Mouse (Mus musculus) heart, embryonic 16.5 days (tissue): ENCODE data around the gene Macrod2. TPM values are rescaled to one million over a fixed set of nuclear protein-coding genes. Genes with fewer than 3 reads are reported as not detected.

Experiments used
- ATAC-seq: fragments of 200-750 bp; cut with Nextera tagmentation; replicated peaks from 2 replicates; pipeline ENCODE4 v1.8.0; 2017; ENCODE audit warnings: moderate number of reproducible peaks; ENCODE audit not compliant: insufficient read depth, low FRiP score; ENCODE audit errors: extremely low read depth
- H3K27ac ChIP-seq: fragments of 300-500 bp; sonication (generic); 2 replicates; pipeline ENCODE4 v1.5.1; 2014; ENCODE audit warnings: mild to moderate bottlenecking, low read length, control low read depth, moderate library complexity
- H3K27me3 ChIP-seq: fragments of 300-500 bp; sonication (generic); 2 replicates; pipeline ENCODE4 v1.6.1; 2014; ENCODE audit warnings: low read length, mixed read lengths; ENCODE audit not compliant: control insufficient read depth, insufficient read depth
- H3K36me3 ChIP-seq: fragments of 300-500 bp; sonication (generic); 2 replicates; pipeline ENCODE4 v1.6.1; 2014; ENCODE audit not compliant: control insufficient read depth, insufficient read depth
- H3K4me1 ChIP-seq: fragments of 300-500 bp; sonication (generic); 2 replicates; pipeline ENCODE4 v1.6.1; 2014; ENCODE audit warnings: low read length, mixed read lengths; ENCODE audit not compliant: control insufficient read depth, insufficient read depth
- H3K4me2 ChIP-seq: fragments of 300-500 bp; sonication (generic); 2 replicates; pipeline ENCODE4 v1.6.1; 2014; ENCODE audit warnings: low read depth, mild to moderate bottlenecking, control low read depth, low read length
- H3K4me3 ChIP-seq: fragments of 300-500 bp; sonication (generic); 2 replicates; pipeline ENCODE4 v1.5.1; 2014; ENCODE audit warnings: mild to moderate bottlenecking, control low read depth, low read length
- H3K9ac ChIP-seq: fragments of 300-500 bp; sonication (generic); 2 replicates; pipeline ENCODE4 v1.6.1; 2014; ENCODE audit warnings: low read length, control low read depth
- H3K9me3 ChIP-seq: fragments of 300-500 bp; sonication (generic); replicated peaks from 2 replicates; pipeline ENCODE4 v1.6.1; 2016; ENCODE audit warnings: low read length; ENCODE audit not compliant: control insufficient read depth
- WGBS: fragments of 180-500 bp; shearing (Covaris S2); extraction: QIAGEN DNeasy Blood & Tissue Kit; methylation state at CpG from one replicate; pipeline ENCODE4 v1.1.7; 2014; 5-methylcytosine and 5-hydroxymethylcytosine counted together
- polyA plus RNA-seq: library from polyadenylated mRNA; unstranded; fragments of >200 nt; fragmentation: Nextera tagmentation; extraction: Ambion mirVana; gene quantifications from 2 replicates; pipeline ENCODE4 v1.2.1, GENCODE M21; 2015

Gene Macrod2
- polyA plus RNA-seq, 1 experiment from 2014 or later = 23.2 TPM

GRCm38 (mm10) chr2:142253913-142254312, 1858.8 kb downstream of the Macrod2 start:
- 0 out of 2 replicates have a peak overlapping the region, but pooled peaks have one; percentile 27 for H3K4me2 ChIP-seq

GRCm38 (mm10) chr2:142254566-142254965, 1859.5 kb downstream of the Macrod2 start:
- Histone ChIP-seq H3K27me3 (0 out of 2 replicates have a peak, but pooled peaks cover 5% of the 10 kb centered on the region), H3K9me3 (no peaks in the 10 kb centered on the region), H3K9ac (no peak overlapping the region), H3K4me3 (no peak overlapping the region), H3K27ac (no peak overlapping the region), H3K4me1 (no peaks in the 10 kb centered on the region), H3K36me3 (no peaks in the 10 kb centered on the region), H3K4me2 (no peak overlapping the region)
- ATAC-seq = no peak
- WGBS = 82% methylated on average over 6 of the region's 6 CpGs

More at GRCm38 (mm10) chr2:142253913-142254312, 1858.8 kb downstream of the Macrod2 start:
- peak; percentile 55; the same call in 1 of the 2 replicates for ATAC-seq
- Histone ChIP-seq H3K27me3 (0 out of 2 replicates have a peak, but pooled peaks cover 5% of the 10 kb centered on the region), H3K4me3 (no peak overlapping the region), H3K36me3 (no peaks in the 10 kb centered on the region), H3K9ac (no peak overlapping the region), H3K9me3 (no peaks in the 10 kb centered on the region), H3K4me1 (no peaks in the 10 kb centered on the region), H3K27ac (no peak overlapping the region)
- WGBS = 15% methylated on average over 11 of the region's 11 CpGs

- no peaks in the 10 kb centered on the region for H3K36me3 ChIP-seq
- H3K4me3 ChIP-seq = no peak overlapping the region
- H3K27me3 ChIP-seq = 0 out of 2 replicates have a peak, but pooled peaks cover 5% of the 10 kb centered on the region
- H3K9ac ChIP-seq = no peak overlapping the region
- H3K4me1 ChIP-seq = no peaks in the 10 kb centered on the region
- no peak for ATAC-seq
- H3K4me2 ChIP-seq = no peak overlapping the region
- no peak overlapping the region for H3K27ac ChIP-seq
- H3K9me3 ChIP-seq = no peaks in the 10 kb centered on the region
- 97% methylated on average over 1 of the region's 1 CpGs for WGBS
These were observed 1862.4 kb downstream of the Macrod2 start for GRCm38 (mm10) chr2:142257501-142257900.

DNA sequence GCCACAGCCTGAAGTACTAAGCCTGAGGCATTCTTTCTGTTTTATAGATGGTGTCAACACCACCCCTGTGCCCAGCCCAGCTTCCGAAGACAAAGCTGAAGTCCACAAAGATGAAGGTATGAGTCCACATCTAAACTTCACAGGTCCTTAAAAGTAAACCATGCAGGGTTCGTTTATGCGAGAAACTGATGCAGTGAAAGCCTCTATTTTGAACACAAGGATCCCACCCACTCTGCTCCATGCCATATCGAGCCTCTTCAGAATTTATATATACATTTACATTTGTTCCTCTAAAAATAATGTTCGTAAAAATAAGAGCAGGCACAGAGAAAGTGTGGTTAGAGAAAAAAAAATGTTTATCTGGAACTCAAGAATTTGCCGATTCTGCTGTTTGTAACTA, 1865.9 kb downstream of the Macrod2 start:
- H3K27ac ChIP-seq = no peak overlapping the region
- H3K27me3 ChIP-seq = no peaks in the 10 kb centered on the region
- no peak overlapping the region for H3K9ac ChIP-seq
- no peak for ATAC-seq
- no peaks in the 10 kb centered on the region for H3K4me1 ChIP-seq
- no peaks in the 10 kb centered on the region for H3K36me3 ChIP-seq
- no peak overlapping the region for H3K4me2 ChIP-seq
- no peak overlapping the region for H3K4me3 ChIP-seq
- no peaks in the 10 kb centered on the region for H3K9me3 ChIP-seq
- WGBS = 81% methylated on average over 6 of the region's 6 CpGs

DNA sequence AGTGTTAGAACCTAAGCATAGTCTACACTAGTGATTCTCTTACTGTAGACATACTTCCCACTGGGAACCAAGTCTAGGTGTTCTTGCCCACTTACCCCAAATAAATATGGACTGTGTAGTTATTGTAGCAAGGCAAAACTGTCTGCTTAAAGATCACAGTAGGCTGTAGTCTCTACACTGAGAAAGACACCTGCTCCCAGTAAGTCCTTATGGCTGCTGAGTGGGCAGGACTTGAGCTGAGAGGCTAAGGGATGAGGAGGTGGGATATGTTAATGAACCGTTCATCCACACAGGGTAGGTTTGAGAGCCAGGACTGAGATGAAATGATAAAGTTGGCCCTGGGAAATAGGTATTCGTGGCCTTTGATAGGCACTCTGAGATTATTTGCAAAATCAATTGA, 1869.6 kb downstream of the Macrod2 start:
- Histone ChIP-seq H3K4me3 (no peak overlapping the region), H3K36me3 (no peaks in the 10 kb centered on the region), H3K9ac (no peak overlapping the region), H3K9me3 (no peaks in the 10 kb centered on the region), H3K27me3 (no peaks in the 10 kb centered on the region), H3K4me2 (no peak overlapping the region), H3K4me1 (no peaks in the 10 kb centered on the region), H3K27ac (no peak overlapping the region)
- ATAC-seq = no peak
- 74% methylated on average over 2 of the region's 2 CpGs for WGBS

DNA sequence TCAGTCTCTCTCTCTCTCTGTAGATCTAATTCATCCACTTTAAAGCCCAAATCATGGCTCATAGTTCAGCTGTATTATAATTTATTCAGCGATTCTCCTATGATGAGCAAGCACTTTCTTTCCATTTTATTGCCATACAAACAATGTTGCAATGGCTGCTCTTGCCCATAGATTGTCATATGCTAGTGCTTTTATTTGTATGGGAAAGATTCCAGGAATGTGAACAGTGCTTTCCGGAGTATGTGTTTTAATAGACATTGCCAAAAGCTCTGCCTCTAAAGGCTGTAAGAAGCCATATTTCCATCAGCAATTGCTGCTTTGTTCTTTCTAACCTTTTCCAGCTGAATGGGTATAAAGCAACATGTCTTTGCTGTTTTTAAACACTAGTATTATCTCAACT, 1872.7 kb downstream of the Macrod2 start:
- no peaks in the 10 kb centered on the region for H3K36me3 ChIP-seq
- no peaks in the 10 kb centered on the region for H3K27me3 ChIP-seq
- no peaks in the 10 kb centered on the region for H3K9me3 ChIP-seq
- H3K4me2 ChIP-seq = no peak overlapping the region
- no peak overlapping the region for H3K9ac ChIP-seq
- H3K4me3 ChIP-seq = no peak overlapping the region
- H3K4me1 ChIP-seq = no peaks in the 10 kb centered on the region
- H3K27ac ChIP-seq = no peak overlapping the region
- ATAC-seq = no peak
- 61% methylated on average over 2 of the region's 2 CpGs for WGBS

DNA sequence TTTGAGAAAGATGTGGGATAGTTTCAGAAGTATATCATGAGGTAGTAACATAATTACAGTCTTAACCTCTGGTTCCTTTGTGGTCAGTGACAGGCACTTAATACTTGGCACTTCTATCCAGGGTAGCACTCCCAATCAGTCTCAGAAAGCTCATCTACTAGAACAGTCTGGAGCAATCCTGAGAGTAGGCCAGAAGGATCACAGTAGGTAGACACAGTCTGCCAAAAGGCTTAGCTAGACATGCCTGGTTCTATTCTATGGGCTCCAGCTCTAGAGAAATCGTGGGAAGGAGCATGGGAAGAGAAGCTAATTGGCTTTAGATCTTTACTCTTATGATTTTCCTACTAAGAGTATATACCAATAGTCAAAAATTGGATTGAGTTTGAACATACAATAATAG, 1891.7 kb downstream of the Macrod2 start:
- Histone ChIP-seq H3K27me3 (no peaks in the 10 kb centered on the region), H3K4me1 (no peaks in the 10 kb centered on the region), H3K4me3 (no peak overlapping the region), H3K4me2 (no peak overlapping the region), H3K27ac (no peak overlapping the region), H3K9me3 (no peaks in the 10 kb centered on the region), H3K36me3 (no peaks in the 10 kb centered on the region), H3K9ac (no peak overlapping the region)
- no peak for ATAC-seq
- 32% methylated on average over 1 of the region's 1 CpGs for whole genome bisulfite sequencing

GRCm38 (mm10) chr2:142294831-142295230, 1899.7 kb downstream of the Macrod2 start:
- no peaks in the 10 kb centered on the region for H3K36me3 ChIP-seq
- 76% methylated on average over 4 of the region's 4 CpGs for WGBS
- ATAC-seq = no peak

GRCm38 (mm10) chr2:142303098-142303911, 1908.2 kb downstream of the Macrod2 start:
- no peak overlapping the region for H3K4me2 ChIP-seq
- WGBS = 59% methylated on average over 2 of the region's 2 CpGs
- H3K4me1 ChIP-seq = no peaks in the 10 kb centered on the region
- no peak overlapping the region for H3K4me3 ChIP-seq
- no peaks in the 10 kb centered on the region for H3K36me3 ChIP-seq
- no peak overlapping the region for H3K9ac ChIP-seq
- no peaks in the 10 kb centered on the region for H3K9me3 ChIP-seq
- ATAC-seq = no peak
- H3K27ac ChIP-seq = no peak overlapping the region
- H3K27me3 ChIP-seq = no peaks in the 10 kb centered on the region

More at GRCm38 (mm10) chr2:142294831-142295230, 1899.7 kb downstream of the Macrod2 start:
- Histone ChIP-seq H3K27me3 (no peaks in the 10 kb centered on the region), H3K4me1 (no peaks in the 10 kb centered on the region), H3K4me2 (no peak overlapping the region), H3K9ac (no peak overlapping the region), H3K9me3 (no peaks in the 10 kb centered on the region), H3K27ac (no peak overlapping the region), H3K4me3 (no peak overlapping the region)
